Mouse (Mus musculus): ENCODE measurements at regions not wholly inside any gene's neighbourhood (a gene's known extent, or its start where the extent isn't known, plus 50 kb on each side); places are given as distances from the start of the nearest gene placed in this dataset.

DNA sequence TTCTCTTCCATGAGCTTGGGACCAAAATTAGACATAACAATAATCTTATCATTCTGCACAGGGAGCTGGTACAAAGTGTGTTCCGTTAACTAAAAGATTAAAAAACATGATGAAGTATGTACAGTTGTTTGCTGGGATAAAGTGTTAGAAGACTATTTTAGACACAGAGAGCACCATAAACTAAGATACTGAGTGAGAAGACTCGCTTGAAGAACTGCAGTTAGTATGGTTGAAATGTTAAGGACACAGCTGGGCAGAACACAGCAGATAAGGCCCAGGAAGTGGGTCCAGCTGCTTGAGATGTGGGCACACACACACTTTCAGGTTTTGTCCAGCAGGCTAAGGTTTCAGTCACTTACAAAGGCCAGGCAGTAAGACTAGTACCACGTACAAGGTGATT lies 1748.0 kb upstream of the Gm7489 start:
- TF ChIP-seq POLR2A (IDR thresholded peaks at IDR 0.05; ENCODE audit: low read depth, low read length) (no peak), CTCF (conservative IDR thresholded peaks at IDR 0.05; ENCODE audit: insufficient read depth, insufficient read length, low read depth, low read length) (no peak)
